Mouse (Mus musculus) hindbrain, postnatal 0 days (tissue): ENCODE results near the gene Sars2. TPM values are rescaled to one million over a fixed set of nuclear protein-coding genes. Genes with fewer than 3 reads are reported as not detected.
A peak's percentile ranks its signal among the peaks of the same experiment; 100 is the strongest.

ENCODE experiments used
- ATAC-seq: fragments of 200-750 bp; cut with Nextera tagmentation; 2 replicates; pipeline ENCODE4 v1.8.0; 2017; ENCODE audit warnings: mild to moderate bottlenecking, moderate TSS enrichment, moderate library complexity
- DNase-seq: peaks from one replicate; pipeline ENCODE4 v3.0.0-alpha.2; 2015; ENCODE audit warnings: low spot score
- H3K27ac ChIP-seq: fragments of 300-500 bp; sonication (generic); 2 replicates; pipeline ENCODE4 v1.5.1; 2014; ENCODE audit warnings: mild to moderate bottlenecking
- H3K27me3 ChIP-seq: fragments of 300-500 bp; sonication (generic); 2 replicates; pipeline ENCODE4 v1.6.1; 2014; ENCODE audit warnings: low read length, mixed read lengths; ENCODE audit not compliant: insufficient read depth
- H3K36me3 ChIP-seq: fragments of 300-500 bp; sonication (generic); 2 replicates; pipeline ENCODE4 v1.6.1; 2014; ENCODE audit warnings: low read length, mixed read lengths; ENCODE audit not compliant: insufficient read depth
- H3K4me1 ChIP-seq: fragments of 300-500 bp; sonication (generic); 2 replicates; pipeline ENCODE4 v1.6.1; 2014; ENCODE audit warnings: antibody characterized with exemption, low read length, mixed read lengths; ENCODE audit not compliant: insufficient read depth
- H3K4me2 ChIP-seq: fragments of 300-500 bp; sonication (generic); 2 replicates; pipeline ENCODE4 v1.6.1; 2014; ENCODE audit warnings: low read depth, mild to moderate bottlenecking, low read length, moderate library complexity, mixed read lengths
- H3K4me3 ChIP-seq: fragments of 300-500 bp; sonication (generic); 2 replicates; pipeline ENCODE4 v1.5.1; 2014; ENCODE audit warnings: low read length
- H3K9ac ChIP-seq: fragments of 300-500 bp; sonication (generic); replicated peaks from 2 replicates; pipeline ENCODE4 v1.6.1; 2014; ENCODE audit warnings: mild to moderate bottlenecking, low read length, moderate library complexity, mixed read lengths
- H3K9me3 ChIP-seq: fragments of 300-500 bp; sonication (generic); 2 replicates; pipeline ENCODE4 v1.6.1; 2016; ENCODE audit warnings: low read length, mixed read lengths
- CTCF ChIP-seq: IDR thresholded peaks from 2 replicates; pipeline ENCODE4 v1.5.1; 2016; ENCODE audit warnings: antibody characterized with exemption, control low read depth, low read depth
- WGBS: fragments of 180-500 bp; shearing (Covaris S2); extraction: QIAGEN DNeasy Blood & Tissue Kit; methylation state at CpG from one replicate; pipeline ENCODE4 v1.1.7; 2014; 5-methylcytosine and 5-hydroxymethylcytosine counted together
- polyA plus RNA-seq: library from polyadenylated mRNA; unstranded; fragments of >200 nt; fragmentation: Nextera tagmentation; extraction: Ambion mirVana; gene quantifications from 2 replicates; pipeline ENCODE4 v1.2.1, GENCODE M21; 2015
- total RNA-seq: library from RNA; depleted of rRNA; stranded (reverse); fragments of >200 nt; gene quantifications from 2 replicates; pipeline ENCODE4 v1.2.3, GENCODE M21; 2014; rRNA removed

Sars2 gene
- total RNA-seq (17.3 and 17.9 TPM in 2 replicates), polyA plus RNA-seq (18.9 and 20.2 TPM in 2 replicates)

- TF ChIP-seq CTCF: peak; percentile 93
- peak; percentile 99 for ATAC-seq
- Histone ChIP-seq H3K9ac (peak within 1 kb of the TSS; percentile 60), H3K4me1 (peaks cover 9% of the 10 kb centered on the region; the same call in 1 of the 2 replicates), H3K4me2 (peak within 1 kb of the TSS; percentile 69), H3K4me3 (peak within 1 kb of the TSS; percentile 71), H3K27ac (peak within 1 kb of the TSS; percentile 87), H3K27me3 (no peaks in the 10 kb centered on the region), H3K9me3 (no peaks in the 10 kb centered on the region), H3K36me3 (0 out of 2 replicates have a peak, but pooled peaks cover 5% of the 10 kb centered on the region)
- peak; percentile 98 for DNase-seq
- 0% methylated on average over 39 of the region's 39 CpGs for WGBS
Measured at GRCm38 (mm10) chr7:28741709-28742438, at the start of gene Sars2, which contains the start of gene Mrps12. Sars2 (plus strand) TSS chr7:28741992. Mrps12 (minus strand) TSS chr7:28741820.

- H3K36me3 ChIP-seq: no peaks in the 10 kb centered on the region
- H3K9ac ChIP-seq: peak within 1 kb of the TSS; percentile 74
- peak; percentile 63 for DNase-seq
- whole genome bisulfite sequencing: 22% methylated on average over 29 of the region's 30 CpGs
- 0 out of 2 replicates have a peak, but pooled peaks cover 5% of the 10 kb centered on the region for H3K4me1 ChIP-seq
- no peaks in the 10 kb centered on the region for H3K27me3 ChIP-seq
- peak within 1 kb of the TSS; percentile 84 for H3K4me2 ChIP-seq
- peak within 1 kb of the TSS; percentile 62 for H3K4me3 ChIP-seq
- peak within 1 kb of the TSS; percentile 74 for H3K27ac ChIP-seq
- H3K9me3 ChIP-seq: no peaks in the 10 kb centered on the region
- peak; percentile 65 for ATAC-seq
- 0 out of 2 replicates have a peak, but pooled peaks have one; percentile 32 for TF ChIP-seq CTCF
Measured at GRCm38 (mm10) chr7:28692545-28693320, 49.1 kb upstream of the Sars2 start, which contains the start of gene Fbxo27. Fbxo27 (plus strand) TSS chr7:28692849.

GRCm38 (mm10) chr7:28693321-28693966, 48.3 kb upstream of the Sars2 start:
- ATAC-seq (peak; percentile 93), DNase-seq (peak; percentile 90)
- H3K36me3 ChIP-seq: no peaks in the 10 kb centered on the region
- H3K4me1 ChIP-seq: 0 out of 2 replicates have a peak, but pooled peaks cover 5% of the 10 kb centered on the region
- H3K27ac ChIP-seq: peak overlapping the region; percentile 74
- peak overlapping the region; percentile 84 for H3K4me2 ChIP-seq
- WGBS: under 1% methylated on average over 38 of the region's 38 CpGs
- peak; percentile 33 for TF ChIP-seq CTCF
- H3K4me3 ChIP-seq: peak overlapping the region; percentile 62
- H3K27me3 ChIP-seq: no peaks in the 10 kb centered on the region
- H3K9ac ChIP-seq: peak overlapping the region; percentile 74
- H3K9me3 ChIP-seq: no peaks in the 10 kb centered on the region

- H3K4me2 ChIP-seq: peak overlapping the region; percentile 84
- WGBS: 14% methylated on average over 14 of the region's 14 CpGs
- ATAC-seq (no peak), DNase-seq (peak; percentile 31)
- 0 out of 2 replicates have a peak, but pooled peaks cover 5% of the 10 kb centered on the region for H3K4me1 ChIP-seq
- no peak for TF ChIP-seq CTCF
- no peak overlapping the region for H3K9ac ChIP-seq
- no peak overlapping the region for H3K4me3 ChIP-seq
- H3K27ac ChIP-seq: no peak overlapping the region
- H3K9me3 ChIP-seq: no peaks in the 10 kb centered on the region
- H3K36me3 ChIP-seq: no peaks in the 10 kb centered on the region
- no peaks in the 10 kb centered on the region for H3K27me3 ChIP-seq
Measured at GRCm38 (mm10) chr7:28694423-28694822, 47.4 kb upstream of the Sars2 start.

GRCm38 (mm10) chr7:28694966-28695511, 46.8 kb upstream of the Sars2 start:
- Histone ChIP-seq H3K27ac (no peak overlapping the region), H3K4me1 (0 out of 2 replicates have a peak, but pooled peaks cover 5% of the 10 kb centered on the region), H3K9ac (no peak overlapping the region), H3K4me3 (no peak overlapping the region), H3K4me2 (peak overlapping the region; percentile 84; the same call in 1 of the 2 replicates), H3K27me3 (no peaks in the 10 kb centered on the region), H3K9me3 (no peaks in the 10 kb centered on the region), H3K36me3 (no peaks in the 10 kb centered on the region)
- TF ChIP-seq CTCF: no peak
- DNase-seq (no peak), ATAC-seq (no peak)
- WGBS: 58% methylated on average over 8 of the region's 8 CpGs

- Histone ChIP-seq H3K9me3 (no peaks in the 10 kb centered on the region), H3K27ac (no peak overlapping the region), H3K27me3 (no peaks in the 10 kb centered on the region), H3K36me3 (no peaks in the 10 kb centered on the region), H3K9ac (no peak overlapping the region), H3K4me3 (no peak overlapping the region), H3K4me2 (no peak overlapping the region), H3K4me1 (0 out of 2 replicates have a peak, but pooled peaks cover 5% of the 10 kb centered on the region)
- ATAC-seq: no peak
- no peak for DNase-seq
- no peak for TF ChIP-seq CTCF
- 95% methylated on average over 11 of the region's 11 CpGs for WGBS
Measured at GRCm38 (mm10) chr7:28697277-28697676, 44.5 kb upstream of the Sars2 start.
